ENCODE assay signal across 12 mouse cellular contexts in the genomic region with DNA sequence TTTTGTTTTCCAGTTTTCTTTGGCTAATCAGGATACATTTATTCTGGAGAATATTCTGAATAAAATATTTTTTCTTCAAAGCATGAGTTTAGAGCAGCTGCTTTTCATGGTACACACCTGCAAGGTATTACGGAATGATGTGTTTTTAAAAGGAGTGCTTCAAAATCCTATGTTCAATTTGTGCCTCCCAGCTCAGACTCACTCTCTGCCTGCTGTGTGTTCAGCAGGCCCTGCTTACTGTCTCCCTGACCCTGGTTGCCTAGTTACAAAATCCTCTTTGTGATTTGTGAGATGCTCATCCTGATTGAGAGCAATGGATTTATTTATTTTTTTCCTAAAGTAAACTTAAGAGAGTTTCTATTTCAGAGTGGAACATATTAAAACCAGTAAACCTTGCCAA.
DNase-seq lines count a peak whose midpoint lies in the region; ATAC-seq lines count a peak whose summit lies in the region.
"Had no signal": no experiment of that assay in that cellular context is flagged by ENCODE, and none has a peak within 500 bp of the region (broad histone marks: within the 10 kb centered on the region; RNA-seq: fewer than 3 reads in every experiment).

No protein-coding gene starts in this region.

- intact Hi-C loops in gastrocnemius, postnatal 36 days (cut with DNase I) = no loop called here

- no peaks in the 10 kb centered on the region for H3K9me3 ChIP-seq in hindbrain, embryonic 12.5 days (replicated peaks)
- H3K9me3 ChIP-seq in hindbrain, embryonic 14.5 days (ENCODE audit: control insufficient read depth, low read length) = no peaks in the 10 kb centered on the region
- no peaks in the 10 kb centered on the region for H3K9me3 ChIP-seq in midbrain, embryonic 13.5 days

- ATAC-seq in hindbrain, embryonic 12.5 days (ENCODE audit: low FRiP score) = 0 out of 2 replicates have a peak, but pooled peaks have one; percentile 43
- ATAC-seq in hindbrain, embryonic 14.5 days (ENCODE audit: low FRiP score) = no peak
- ATAC-seq in midbrain, embryonic 13.5 days = peak; percentile 73
- no peak for ATAC-seq in CD4-positive, CD25-positive, alpha-beta regulatory T cell, adult 4 months

- no peak overlapping the region for H3K9ac ChIP-seq in hindbrain, embryonic 12.5 days
- H3K9ac ChIP-seq in hindbrain, embryonic 14.5 days = no peak overlapping the region
- H3K9ac ChIP-seq in midbrain, embryonic 13.5 days (replicated peaks) = no peak overlapping the region

- DNase-seq in hindbrain, embryonic 14.5 days (ENCODE audit: low spot score) = no peak
- peak; percentile 56 for DNase-seq in embryo, embryonic 10.5 days (ENCODE audit: low spot score)
- DNase-seq in heart, adult 9 months (ENCODE audit: low spot score in 2 of 2) = peak; percentile 12 to 17
- DNase-seq in gastrocnemius, postnatal 36 days = no peak
- DNase-seq in adrenal gland, postnatal 14 days = no peak
- DNase-seq: cerebellum, adult 9-10 months; left cerebral cortex, postnatal 4 days; right cerebral cortex, postnatal 25 days; thymus, adult 2 months had no signal

- 50% methylated on average over 1 of the region's 1 CpGs for WGBS in hindbrain, embryonic 12.5 days
- 72% methylated on average over 1 of the region's 1 CpGs for WGBS in hindbrain, embryonic 14.5 days
- WGBS in midbrain, embryonic 13.5 days = 21% methylated on average over 1 of the region's 1 CpGs

- H3K4me2 ChIP-seq in hindbrain, embryonic 12.5 days (replicated peaks) = no peak overlapping the region
- H3K4me2 ChIP-seq in hindbrain, embryonic 14.5 days (replicated peaks) = no peak overlapping the region
- H3K4me2 ChIP-seq in midbrain, embryonic 13.5 days (replicated peaks) = no peak overlapping the region

- no peak overlapping the region for H3K4me3 ChIP-seq in hindbrain, embryonic 12.5 days
- no peak overlapping the region for H3K4me3 ChIP-seq in hindbrain, embryonic 14.5 days (replicated peaks; ENCODE audit: low read length)
- no peak overlapping the region for H3K4me3 ChIP-seq in midbrain, embryonic 13.5 days (replicated peaks)

- H3K4me1 ChIP-seq in hindbrain, embryonic 12.5 days = no peaks in the 10 kb centered on the region
- H3K4me1 ChIP-seq in hindbrain, embryonic 14.5 days (replicated peaks; ENCODE audit: control insufficient read depth, insufficient read depth, low read length) = 0 out of 2 replicates have a peak, but pooled peaks cover 4% of the 10 kb centered on the region
- H3K4me1 ChIP-seq in midbrain, embryonic 13.5 days (replicated peaks) = 0 out of 2 replicates have a peak, but pooled peaks cover 10% of the 10 kb centered on the region

- H3K27me3 ChIP-seq in hindbrain, embryonic 12.5 days = no peaks in the 10 kb centered on the region
- H3K27me3 ChIP-seq in hindbrain, embryonic 14.5 days (ENCODE audit: control insufficient read depth, insufficient read depth, low read length) = no peaks in the 10 kb centered on the region
- no peaks in the 10 kb centered on the region for H3K27me3 ChIP-seq in midbrain, embryonic 13.5 days

- no peaks in the 10 kb centered on the region for H3K36me3 ChIP-seq in hindbrain, embryonic 12.5 days
- no peaks in the 10 kb centered on the region for H3K36me3 ChIP-seq in hindbrain, embryonic 14.5 days (replicated peaks; ENCODE audit: control insufficient read depth, insufficient read depth)
- H3K36me3 ChIP-seq in midbrain, embryonic 13.5 days = no peaks in the 10 kb centered on the region

- H3K27ac ChIP-seq in hindbrain, embryonic 12.5 days = no peak overlapping the region
- no peak overlapping the region for H3K27ac ChIP-seq in hindbrain, embryonic 14.5 days
- no peak overlapping the region for H3K27ac ChIP-seq in midbrain, embryonic 13.5 days

Comparison
In these comparisons a context has a peak if more than half of its experiments do, and no peak if none do; other contexts are left out.
1. ATAC-seq: peak in hindbrain, embryonic 12.5 days (single experiment) and midbrain, embryonic 13.5 days (single experiment); none in hindbrain, embryonic 14.5 days (single experiment) and CD4-positive, CD25-positive, alpha-beta regulatory T cell, adult 4 months (single experiment).
2. DNase-seq: peak in embryo, embryonic 10.5 days (single experiment) and heart, adult 9 months (2 of 2); none in hindbrain, embryonic 14.5 days (single experiment), gastrocnemius, postnatal 36 days (0 of 2) and adrenal gland, postnatal 14 days (single experiment).